Mouse (Mus musculus) lung, adult 2 months (tissue): Measurements from ENCODE around the gene Tns3.

Experiments
- CTCF ChIP-seq: fragments of 200-500 bp; IDR thresholded peaks from 2 replicates; pipeline ENCODE4 v1.5.1; 2011; ENCODE audit warnings: mild to moderate bottlenecking, low read length, control low read depth; ENCODE audit not compliant: insufficient read depth
- POLR2A ChIP-seq: fragments of 200-500 bp; IDR thresholded peaks from 2 replicates; pipeline ENCODE4 v1.6.1; 2011; ENCODE audit warnings: low read depth, mild to moderate bottlenecking, control low read depth, low read length, borderline replicate concordance; ENCODE audit errors: extremely low read depth

DNA sequence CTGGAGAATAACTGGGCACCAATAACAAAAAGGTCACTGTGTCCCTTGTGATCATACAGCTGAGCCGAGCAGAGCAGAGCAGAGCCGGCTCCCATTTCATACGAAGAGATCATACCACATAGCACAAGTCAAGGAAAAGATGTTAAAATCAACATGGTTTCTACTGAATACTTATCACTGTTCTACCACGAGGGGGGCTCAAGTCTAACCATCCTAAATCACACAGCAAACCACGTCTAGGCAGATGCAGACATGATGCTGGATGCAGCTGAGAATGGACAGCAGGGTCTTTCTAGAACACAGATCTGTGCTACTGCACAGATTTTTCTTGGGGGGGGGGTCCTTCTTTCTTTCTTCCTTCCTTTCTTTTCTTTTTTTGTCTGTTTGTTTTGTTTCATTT, 112.6 kb downstream of the Tns3 start:
- TF ChIP-seq CTCF (no peak), POLR2A (no peak)
